Mouse (Mus musculus): ENCODE results near the gene Mien1. TPM values are rescaled to one million over a fixed set of nuclear protein-coding genes. Genes with fewer than 3 reads are reported as not detected.
A peak's percentile ranks its signal among the peaks of the same experiment; 100 is the strongest.

The Mien1 gene
- polyA plus RNA-seq, 1 experiment from 2014 or later, result 85.9 TPM

GRCm38 (mm10) chr11:98389221-98389780 lies 49.5 kb downstream of the Mien1 start:
- WGBS, result 19% methylated on average over 9 of the region's 9 CpGs
- H3K9me3 ChIP-seq, result no peaks in the 10 kb centered on the region
- no peak overlapping the region for H3K27ac ChIP-seq (replicated peaks)
- no peak overlapping the region for H3K4me3 ChIP-seq
- peaks cover 98% of the 10 kb centered on the region for H3K27me3 ChIP-seq (replicated peaks; ENCODE audit: low read depth, poor library complexity, severe bottlenecking)
- DNase-seq (ENCODE audit: low spot score), result peak; percentile 52
- H3K36me3 ChIP-seq (replicated peaks), result no peaks in the 10 kb centered on the region
- H3K4me1 ChIP-seq, result peaks cover 57% of the 10 kb centered on the region

GRCm38 (mm10) chr11:98388282-98388681 lies 50.5 kb downstream of the Mien1 start:
- Histone ChIP-seq H3K4me3 (no peak overlapping the region), H3K9me3 (no peaks in the 10 kb centered on the region), H3K36me3 (replicated peaks) (no peaks in the 10 kb centered on the region), H3K27ac (replicated peaks) (no peak overlapping the region), H3K4me1 (peaks cover 53% of the 10 kb centered on the region), H3K27me3 (replicated peaks; ENCODE audit: low read depth, poor library complexity, severe bottlenecking) (peaks cover 100% of the 10 kb centered on the region)
- 74% methylated on average over 10 of the region's 10 CpGs for WGBS
- no peak for DNase-seq (ENCODE audit: low spot score)

Other genes starting within 250 kb of the Mien1 start
- gene Med1, start 245.7 kb downstream of the Mien1 start, polyA plus RNA-seq (2016; fragmentation: Nextera tagmentation; extraction: Ambion mirVana), result 83.3 and 85.4 TPM in 2 replicates
- gene Cdk12, start 235.9 kb downstream of the Mien1 start, polyA plus RNA-seq (2016; fragmentation: Nextera tagmentation; extraction: Ambion mirVana), result 12.7 and 13.0 TPM in 2 replicates
- 0.08 TPM in 1 of 2 replicates, not detected in the other for gene Neurod2, start 109.3 kb downstream of the Mien1 start, polyA plus RNA-seq (2016; fragmentation: Nextera tagmentation; extraction: Ambion mirVana)
- gene Ppp1r1b, start 90.6 kb downstream of the Mien1 start, polyA plus RNA-seq (2016; fragmentation: Nextera tagmentation; extraction: Ambion mirVana), result 0.26 and 0.30 TPM in 2 replicates
- 40.8 and 41.7 TPM in 2 replicates for gene Stard3, start 80.6 kb downstream of the Mien1 start, polyA plus RNA-seq (2016; fragmentation: Nextera tagmentation; extraction: Ambion mirVana)
- not detected in 2 replicates for gene Tcap, start 55.2 kb downstream of the Mien1 start, polyA plus RNA-seq (2016; fragmentation: Nextera tagmentation; extraction: Ambion mirVana)
- gene Pnmt, start 52.5 kb downstream of the Mien1 start, polyA plus RNA-seq (2016; fragmentation: Nextera tagmentation; extraction: Ambion mirVana), result 0.17 and 0.30 TPM in 2 replicates
- gene Pgap3, start 38.5 kb downstream of the Mien1 start, polyA plus RNA-seq (2016; fragmentation: Nextera tagmentation; extraction: Ambion mirVana), result 9.6 TPM in 2 replicates
- gene Erbb2, start 26.5 kb downstream of the Mien1 start, polyA plus RNA-seq (2016; fragmentation: Nextera tagmentation; extraction: Ambion mirVana), result 27.5 and 29.5 TPM in 2 replicates
- gene Grb7, start 7.4 kb upstream of the Mien1 start, polyA plus RNA-seq (2016; fragmentation: Nextera tagmentation; extraction: Ambion mirVana), result 11.9 and 13.3 TPM in 2 replicates
- gene Ikzf3, start 107.0 kb upstream of the Mien1 start, polyA plus RNA-seq (2016; fragmentation: Nextera tagmentation; extraction: Ambion mirVana), result 0.05 and 0.13 TPM in 2 replicates
- gene Zpbp2, start 112.1 kb upstream of the Mien1 start, polyA plus RNA-seq (2016; fragmentation: Nextera tagmentation; extraction: Ambion mirVana), result 0.20 and 0.47 TPM in 2 replicates
- 56.7 and 57.7 TPM in 2 replicates for gene Ormdl3, start 148.4 kb upstream of the Mien1 start, polyA plus RNA-seq (2016; fragmentation: Nextera tagmentation; extraction: Ambion mirVana)
- gene Lrrc3c, start 159.3 kb upstream of the Mien1 start, polyA plus RNA-seq (2016; fragmentation: Nextera tagmentation; extraction: Ambion mirVana), result not detected in 2 replicates
- gene Gm12355, start 186.7 kb upstream of the Mien1 start, polyA plus RNA-seq (2016; fragmentation: Nextera tagmentation; extraction: Ambion mirVana), result 1.3 and 2.0 TPM in 2 replicates
- gene Gsdma3, start 187.4 kb upstream of the Mien1 start, polyA plus RNA-seq (2016; fragmentation: Nextera tagmentation; extraction: Ambion mirVana), result not detected in 2 replicates
- not detected in 2 replicates for gene Gsdma2, start 207.8 kb upstream of the Mien1 start, polyA plus RNA-seq (2016; fragmentation: Nextera tagmentation; extraction: Ambion mirVana)
- gene Gsdma, start 225.4 kb upstream of the Mien1 start, polyA plus RNA-seq (2016; fragmentation: Nextera tagmentation; extraction: Ambion mirVana), result not detected in 2 replicates
- 249 and 262 TPM in 2 replicates for gene Psmd3, start 243.6 kb upstream of the Mien1 start, polyA plus RNA-seq (2016; fragmentation: Nextera tagmentation; extraction: Ambion mirVana)

All from embryonic facial prominence, embryonic 10.5 days (tissue).